Mouse (Mus musculus): Measurements from ENCODE around the gene Rp9.

DNA sequence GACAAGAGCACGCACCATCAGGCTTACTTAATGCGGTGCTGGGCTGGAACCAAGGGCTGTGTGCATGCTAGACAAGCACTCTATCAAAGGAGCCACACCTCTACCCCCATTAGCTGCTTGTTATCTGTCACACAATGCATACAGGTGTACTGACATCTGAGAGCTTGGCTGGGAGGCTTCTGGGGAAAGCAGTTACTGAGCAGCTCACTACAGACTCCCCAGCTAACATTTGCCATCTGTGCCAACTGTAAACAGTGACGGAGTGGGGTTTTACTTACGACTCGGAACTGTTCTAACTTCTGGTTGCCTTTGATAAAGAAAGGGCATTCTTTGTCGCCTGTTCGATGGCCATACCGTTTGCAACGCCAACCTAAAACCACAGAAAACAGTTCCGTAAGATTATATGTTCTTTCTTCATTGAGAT is 16.0 kb downstream of the Rp9 start:
- no peak for TF ChIP-seq CTCF (IDR thresholded peaks at IDR 0.05; ENCODE audit: borderline replicate concordance, extremely low read depth, insufficient read depth, insufficient read length)
- no peak for TF ChIP-seq POLR2A (IDR thresholded peaks at IDR 0.05; ENCODE audit: borderline replicate concordance, extremely low read depth, insufficient read depth, insufficient read length, poor library complexity, severe bottlenecking)
